Mouse (Mus musculus) monocyte, adult 59 days (primary cell): Measurements from ENCODE around the gene Olfr1107. TPM values are rescaled to one million over a fixed set of nuclear protein-coding genes. Genes with fewer than 3 reads are reported as not detected.

ENCODE experiments used
- total RNA-seq, 2 experiments: library from RNA; stranded (reverse); gene quantifications; one replicate each; pipeline ENCODE4 v1.2.4; 2023

Olfr1107 gene
- not detected for total RNA-seq

DNA sequence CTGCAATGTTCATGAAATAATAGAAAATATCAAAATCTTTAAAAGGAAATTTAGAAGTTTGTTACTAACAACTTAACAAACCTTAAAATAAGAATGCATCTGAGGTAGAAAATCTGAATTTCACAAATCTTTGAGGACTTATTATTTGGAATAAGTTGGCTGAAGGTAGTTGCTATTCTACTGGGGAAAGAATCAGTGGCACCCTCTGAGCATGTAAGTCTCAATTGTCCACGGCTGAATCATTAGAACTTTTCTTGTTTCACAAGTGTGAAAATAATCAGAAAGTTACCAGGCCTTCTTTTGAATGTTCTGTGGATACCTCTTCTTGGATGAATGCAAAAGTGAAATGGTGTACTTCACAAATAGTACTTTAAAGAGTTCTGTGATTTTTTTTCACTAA is at the start of gene Olfr1107:
Olfr1107 (minus strand) TSS at position 101 of the 400 bp plus-strand sequence.

DNA sequence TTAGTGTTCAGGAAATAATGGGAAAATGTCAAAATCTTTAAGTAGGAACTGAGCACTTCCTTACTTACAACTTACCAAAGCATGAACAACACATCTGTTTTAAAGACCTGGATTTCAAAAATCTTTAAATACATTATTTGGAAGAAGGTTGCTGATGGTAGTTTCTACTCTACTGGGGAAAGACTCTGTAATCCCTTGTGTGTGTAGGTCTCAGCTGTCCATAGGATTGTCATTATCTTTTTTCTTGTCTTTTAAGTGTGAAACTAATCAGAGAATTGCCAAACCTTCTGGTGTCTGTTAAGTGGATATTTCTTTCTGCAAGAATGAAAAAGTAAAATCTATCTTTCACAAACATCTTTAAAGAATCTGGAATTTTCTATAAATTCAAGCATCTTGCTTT is 38.9 kb upstream of the Olfr1107 start, which contains the start of gene Olfr259:
Olfr259 (minus strand) TSS at position 101 of the 400 bp plus-strand sequence.

DNA sequence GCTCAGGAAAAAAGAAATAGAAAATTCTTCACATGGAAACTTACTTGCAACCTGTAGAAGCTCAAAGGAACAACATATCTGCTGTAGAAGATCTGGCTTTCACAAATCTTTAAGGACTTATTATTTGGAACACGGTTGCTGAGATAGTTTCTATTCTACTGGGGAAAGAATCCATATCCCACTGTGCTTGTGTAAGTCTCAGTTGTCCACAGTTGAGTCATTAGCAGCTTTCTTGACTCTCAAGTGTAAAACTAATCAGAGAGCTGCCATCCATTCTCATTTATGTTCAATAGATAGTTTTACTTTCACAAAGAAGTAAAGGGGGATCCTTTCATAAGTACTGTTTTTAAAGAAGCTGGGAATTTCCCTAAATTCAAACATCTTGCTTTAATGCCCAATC is 20.3 kb upstream of the Olfr1107 start, which contains the start of gene Olfr1109:
Olfr1109 (minus strand) TSS at position 101 of the 400 bp plus-strand sequence.

DNA sequence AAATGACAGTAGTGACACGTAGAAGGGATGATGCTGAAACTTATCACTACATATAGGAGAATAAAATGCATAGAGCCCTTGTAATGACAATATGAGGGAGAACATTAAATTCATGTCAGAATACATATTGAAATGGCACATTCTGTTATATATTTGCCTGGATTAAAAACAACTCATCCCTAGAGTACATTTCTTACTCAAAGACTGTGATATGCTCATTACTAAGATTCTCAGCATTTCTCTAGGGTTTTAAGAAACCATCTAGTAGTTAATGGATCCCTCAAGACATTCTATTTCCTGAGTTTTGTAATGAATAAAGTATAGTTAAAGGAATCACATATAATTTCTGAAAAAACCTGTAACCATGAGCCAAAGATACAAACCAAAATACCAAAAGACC is 23.4 kb downstream of the Olfr1107 start, which contains the start of gene Olfr1106:
Olfr1106 (minus strand) TSS at position 101 of the 400 bp plus-strand sequence.

DNA sequence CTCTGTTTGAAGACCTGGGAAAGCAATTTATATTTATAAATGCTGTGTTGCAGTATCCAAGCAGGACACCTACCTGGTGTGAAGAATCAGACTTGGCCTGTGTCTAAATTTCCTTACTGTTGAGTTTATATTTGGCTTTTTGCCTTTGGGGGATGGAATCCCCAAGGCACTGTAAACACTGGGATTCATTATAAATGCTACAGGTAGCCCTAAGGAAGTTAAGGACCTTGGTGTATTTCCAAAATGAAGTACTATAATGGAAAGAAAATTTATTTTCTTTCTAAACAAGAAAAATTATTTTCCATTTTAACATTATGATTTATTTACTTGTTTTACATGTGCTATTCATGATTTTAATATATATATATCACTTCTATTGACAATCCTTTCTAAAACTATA is 39.2 kb downstream of the Olfr1107 start, which contains the start of gene Olfr1105:
Olfr1105 (minus strand) TSS at position 101 of the 400 bp plus-strand sequence.

DNA sequence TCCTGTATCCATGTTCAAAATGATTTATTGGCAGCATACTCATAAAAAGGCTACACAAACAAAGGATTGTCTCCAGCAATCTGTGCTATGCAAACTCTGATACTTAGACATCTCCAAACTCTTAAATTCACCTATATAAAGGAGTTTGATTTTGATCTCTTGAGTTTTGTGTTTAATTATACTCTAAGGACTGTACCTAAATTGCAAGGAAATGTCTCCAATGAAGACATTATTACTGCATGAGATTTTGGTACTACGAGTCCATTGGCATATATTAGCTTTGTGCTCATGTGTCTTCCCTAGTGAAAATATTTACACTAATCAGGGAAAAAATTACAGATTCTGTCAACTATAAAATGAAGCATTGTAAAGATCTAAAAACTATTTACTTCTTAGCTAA is 48.6 kb downstream of the Olfr1107 start, which contains the start of gene Olfr1104:
Olfr1104 (minus strand) TSS at position 101 of the 400 bp plus-strand sequence.

Other genes with a start within 250 kb of the Olfr1107 start
- gene Olfr1095, start 224.1 kb downstream of the Olfr1107 start, total RNA-seq = not detected
- gene Gm13723, start 201.0 kb downstream of the Olfr1107 start, total RNA-seq = not detected
- gene Olfr1097, start 183.6 kb downstream of the Olfr1107 start, total RNA-seq = not detected
- gene Olfr1098, start 151.3 kb downstream of the Olfr1107 start, total RNA-seq = not detected
- gene Olfr1099, start 115.1 kb downstream of the Olfr1107 start, total RNA-seq = not detected
- gene Olfr1100, start 95.9 kb downstream of the Olfr1107 start, total RNA-seq = not detected
- not detected for gene Olfr1101, start 84.6 kb downstream of the Olfr1107 start, total RNA-seq
- not detected for gene Olfr1102, start 77.4 kb downstream of the Olfr1107 start, total RNA-seq
- gene Olfr1104, start 48.7 kb downstream of the Olfr1107 start, total RNA-seq = not detected
- gene Olfr1105, start 39.3 kb downstream of the Olfr1107 start, total RNA-seq = not detected
- gene Olfr1106, start 23.5 kb downstream of the Olfr1107 start, total RNA-seq = not detected
- gene Olfr1109, start 20.2 kb upstream of the Olfr1107 start, total RNA-seq = not detected
- not detected for gene Olfr259, start 38.8 kb upstream of the Olfr1107 start, total RNA-seq
- gene Olfr1110, start 64.5 kb upstream of the Olfr1107 start, total RNA-seq = not detected
- not detected for gene Olfr1111, start 76.8 kb upstream of the Olfr1107 start, total RNA-seq
- not detected for gene Olfr1112, start 112.0 kb upstream of the Olfr1107 start, total RNA-seq
- gene Olfr1113, start 133.2 kb upstream of the Olfr1107 start, total RNA-seq = not detected
- not detected for gene Olfr1115, start 172.2 kb upstream of the Olfr1107 start, total RNA-seq
- not detected for gene Olfr1116, start 191.7 kb upstream of the Olfr1107 start, total RNA-seq
- not detected for gene Olfr1118, start 231.8 kb upstream of the Olfr1107 start, total RNA-seq